Mouse (Mus musculus) liver, postnatal 0 days (tissue): ENCODE results near the gene Cryl1.

Experiments
- CTCF ChIP-seq: sonication (generic); IDR thresholded peaks from 2 replicates; pipeline ENCODE4 v1.5.1; 2016; ENCODE audit warnings: antibody characterized with exemption, low read depth
- EP300 ChIP-seq: IDR thresholded peaks from 2 replicates; pipeline ENCODE4 v1.6.1; 2016; ENCODE audit warnings: antibody characterized with exemption, low read depth, mild to moderate bottlenecking

DNA sequence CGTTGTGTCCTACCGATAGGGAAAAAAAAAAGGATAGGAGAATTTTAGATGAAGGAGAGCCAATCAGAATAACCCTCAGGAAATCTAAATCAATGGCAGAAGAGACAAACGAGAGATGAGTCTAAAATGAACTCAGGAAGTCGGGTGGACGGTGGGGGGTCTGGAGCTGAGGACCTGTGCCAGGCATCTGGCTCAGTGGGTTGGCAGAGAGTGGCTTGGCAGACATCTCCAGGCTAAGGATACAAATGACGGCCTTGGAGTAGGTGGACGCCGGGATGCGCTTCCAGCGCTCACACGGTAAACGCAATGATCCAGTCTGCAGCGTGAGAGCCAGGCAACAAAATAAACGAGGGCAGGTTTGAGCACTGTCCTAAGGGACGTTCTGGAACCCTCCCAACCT lies 68.7 kb downstream of the Cryl1 start:
- TF ChIP-seq CTCF: no peak
- no peak for TF ChIP-seq EP300
